Mouse (Mus musculus) kidney, postnatal 0 days (tissue): ENCODE measurements around the gene Pim3. TPM values are rescaled to one million over a fixed set of nuclear protein-coding genes. Genes with fewer than 3 reads are reported as not detected.

Source experiments
- ATAC-seq: fragments of 200-750 bp; cut with Nextera tagmentation; replicated peaks from 2 replicates; pipeline ENCODE4 v1.8.0; 2017; ENCODE audit warnings: low read depth, moderate number of reproducible peaks, moderate TSS enrichment, moderate library complexity; ENCODE audit not compliant: low FRiP score
- DNase-seq: peaks from one replicate; pipeline ENCODE4 v3.0.0-alpha.2; 2016; ENCODE audit warnings: low spot score
- H3K27ac ChIP-seq: fragments of 300-500 bp; sonication (generic); 2 replicates; pipeline ENCODE4 v1.5.1; 2014; ENCODE audit warnings: mild to moderate bottlenecking
- H3K27me3 ChIP-seq: fragments of 300-500 bp; sonication (generic); 2 replicates; pipeline ENCODE4 v1.6.1; 2014; ENCODE audit warnings: low read length, mixed read lengths; ENCODE audit not compliant: insufficient read depth
- H3K36me3 ChIP-seq: fragments of 300-500 bp; sonication (generic); 2 replicates; pipeline ENCODE4 v1.6.1; 2014; ENCODE audit warnings: low read length, mixed read lengths; ENCODE audit not compliant: insufficient read depth
- H3K4me1 ChIP-seq: fragments of 300-500 bp; sonication (generic); replicated peaks from 2 replicates; pipeline ENCODE4 v1.6.1; 2014; ENCODE audit warnings: antibody characterized with exemption, low read length, mixed read lengths; ENCODE audit not compliant: insufficient read depth
- H3K4me2 ChIP-seq: fragments of 300-500 bp; sonication (generic); 2 replicates; pipeline ENCODE4 v1.6.1; 2014; ENCODE audit warnings: mild to moderate bottlenecking, low read length, moderate library complexity, mixed read lengths
- H3K4me3 ChIP-seq: fragments of 300-500 bp; sonication (generic); replicated peaks from 2 replicates; pipeline ENCODE4 v1.5.1; 2014; ENCODE audit warnings: low read depth, low read length
- H3K9ac ChIP-seq: fragments of 300-500 bp; sonication (generic); 2 replicates; pipeline ENCODE4 v1.6.1; 2014; ENCODE audit warnings: low read depth, low read length
- H3K9me3 ChIP-seq: fragments of 300-500 bp; sonication (generic); replicated peaks from 2 replicates; pipeline ENCODE4 v1.6.1; 2016; ENCODE audit warnings: low read length, inconsistent platforms, mixed read lengths
- CTCF ChIP-seq: IDR thresholded peaks from 2 replicates; pipeline ENCODE4 v1.5.1; 2016; ENCODE audit warnings: antibody characterized with exemption, low read depth, mild to moderate bottlenecking, moderate library complexity
- WGBS: fragments of 180-500 bp; shearing (Covaris S2); extraction: QIAGEN DNeasy Blood & Tissue Kit; methylation state at CpG from one replicate; pipeline ENCODE4 v1.1.7; 2014; 5-methylcytosine and 5-hydroxymethylcytosine counted together
- polyA plus RNA-seq: library from polyadenylated mRNA; unstranded; fragments of >200 nt; fragmentation: Nextera tagmentation; extraction: Ambion mirVana; gene quantifications from 2 replicates; pipeline ENCODE4 v1.2.1, GENCODE M21; 2015

The Pim3 gene
- polyA plus RNA-seq, 1 experiment from 2014 or later: 88.6 TPM

GRCm38 (mm10) chr15:88819906-88820303, 42.1 kb upstream of the Pim3 start:
- Histone ChIP-seq H3K27me3 (no peaks in the 10 kb centered on the region), H3K4me1 (peaks cover 8% of the 10 kb centered on the region), H3K4me2 (peak overlapping the region; percentile 91), H3K27ac (0 out of 2 replicates have a peak overlapping the region, but pooled peaks have one; percentile 47), H3K9me3 (no peaks in the 10 kb centered on the region), H3K9ac (peak overlapping the region; percentile 88), H3K36me3 (peaks cover 23% of the 10 kb centered on the region), H3K4me3 (peak overlapping the region; percentile 88)
- TF ChIP-seq CTCF: no peak
- DNase-seq: no peak
- 0% methylated on average over 23 of the region's 23 CpGs for WGBS
- ATAC-seq: no peak

DNA sequence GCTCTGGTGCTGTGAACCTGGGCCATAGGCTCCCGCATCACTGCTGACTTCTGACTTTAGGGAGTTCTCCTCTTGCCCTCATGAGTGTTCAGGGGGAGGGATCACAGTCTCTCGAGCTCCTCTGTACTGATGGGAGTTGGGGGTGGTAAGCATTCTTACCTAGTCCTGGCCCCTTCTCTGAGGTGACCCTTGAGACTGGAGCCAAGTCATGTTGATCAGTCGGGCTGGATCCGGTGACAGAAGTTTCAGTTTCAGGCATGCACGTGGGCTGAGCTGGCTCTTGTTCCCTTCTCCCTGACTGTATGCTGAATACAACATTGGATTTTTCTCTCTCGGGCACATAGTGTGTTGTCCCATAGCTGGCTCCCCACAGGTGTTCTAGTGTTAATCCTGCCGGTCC, 40.6 kb upstream of the Pim3 start:
- H3K9ac ChIP-seq: no peak overlapping the region
- no peak overlapping the region for H3K4me3 ChIP-seq
- peaks cover 29% of the 10 kb centered on the region for H3K36me3 ChIP-seq
- H3K27ac ChIP-seq: no peak overlapping the region
- H3K9me3 ChIP-seq: no peaks in the 10 kb centered on the region
- H3K27me3 ChIP-seq: no peaks in the 10 kb centered on the region
- H3K4me1 ChIP-seq: peaks cover 8% of the 10 kb centered on the region
- no peak for TF ChIP-seq CTCF
- WGBS: 63% methylated on average over 7 of the region's 7 CpGs
- no peak for DNase-seq
- no peak for ATAC-seq
- no peak overlapping the region for H3K4me2 ChIP-seq

DNA sequence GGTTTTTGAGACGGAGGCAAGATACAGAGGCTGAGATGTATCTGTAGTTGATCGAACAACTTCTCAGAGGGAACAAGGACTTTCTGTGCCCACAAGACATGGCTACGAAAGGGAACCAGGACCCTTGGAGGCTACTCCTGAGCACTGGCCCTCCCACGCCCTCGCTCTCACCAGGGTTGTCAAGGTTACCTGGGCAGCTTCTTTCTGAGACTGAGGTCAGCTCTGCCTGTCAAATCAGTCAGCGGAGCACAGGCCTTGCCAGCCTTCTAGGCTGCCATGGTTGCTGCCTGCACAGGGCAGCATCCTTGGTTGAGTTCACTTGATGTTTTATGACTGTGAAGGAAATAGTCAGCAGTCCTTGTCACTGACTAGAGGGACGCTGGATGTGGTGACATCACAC, 39.5 kb upstream of the Pim3 start:
- Histone ChIP-seq H3K27ac (no peak overlapping the region), H3K4me3 (no peak overlapping the region), H3K9ac (no peak overlapping the region), H3K36me3 (peaks cover 31% of the 10 kb centered on the region), H3K4me2 (no peak overlapping the region), H3K27me3 (no peaks in the 10 kb centered on the region), H3K9me3 (no peaks in the 10 kb centered on the region), H3K4me1 (peaks cover 8% of the 10 kb centered on the region)
- 83% methylated on average over 7 of the region's 7 CpGs for WGBS
- no peak for DNase-seq
- no peak for TF ChIP-seq CTCF
- no peak for ATAC-seq

- H3K4me1 ChIP-seq: peaks cover 8% of the 10 kb centered on the region
- ATAC-seq (no peak), DNase-seq (no peak)
- peaks cover 31% of the 10 kb centered on the region for H3K36me3 ChIP-seq
- H3K27me3 ChIP-seq: no peaks in the 10 kb centered on the region
- H3K4me2 ChIP-seq: no peak overlapping the region
- no peak overlapping the region for H3K27ac ChIP-seq
- H3K4me3 ChIP-seq: no peak overlapping the region
- TF ChIP-seq CTCF: no peak
- WGBS: 89% methylated on average over 5 of the region's 5 CpGs
- no peaks in the 10 kb centered on the region for H3K9me3 ChIP-seq
- no peak overlapping the region for H3K9ac ChIP-seq
These were observed 38.6 kb upstream of the Pim3 start for GRCm38 (mm10) chr15:88823376-88823775.

GRCm38 (mm10) chr15:88827466-88827865, 34.5 kb upstream of the Pim3 start:
- Histone ChIP-seq H3K27ac (no peak overlapping the region), H3K27me3 (no peaks in the 10 kb centered on the region), H3K4me3 (no peak overlapping the region), H3K4me1 (no peaks in the 10 kb centered on the region; the same call in none of the 2 replicates), H3K4me2 (no peak overlapping the region), H3K9me3 (no peaks in the 10 kb centered on the region), H3K36me3 (peaks cover 31% of the 10 kb centered on the region), H3K9ac (no peak overlapping the region)
- no peak for DNase-seq
- 93% methylated on average over 6 of the region's 6 CpGs for WGBS
- ATAC-seq: no peak
- no peak for TF ChIP-seq CTCF

GRCm38 (mm10) chr15:88827991-88828799, 33.8 kb upstream of the Pim3 start:
- Histone ChIP-seq H3K4me1 (no peaks in the 10 kb centered on the region; the same call in none of the 2 replicates), H3K36me3 (peaks cover 25% of the 10 kb centered on the region; the same call in 1 of the 2 replicates), H3K9ac (no peak overlapping the region), H3K27ac (no peak overlapping the region), H3K4me3 (no peak overlapping the region), H3K27me3 (no peaks in the 10 kb centered on the region), H3K9me3 (no peaks in the 10 kb centered on the region), H3K4me2 (no peak overlapping the region)
- peak; percentile 55; the same call in 1 of the 2 replicates for TF ChIP-seq CTCF
- WGBS: 16% methylated on average over 9 of the region's 9 CpGs
- DNase-seq (peak; percentile 64), ATAC-seq (no peak; the same call in 1 of the 2 replicates)
